Mouse (Mus musculus) embryonic facial prominence, embryonic 12.5 days (tissue): ENCODE measurements around the gene Cul4a. TPM values are rescaled to one million over a fixed set of nuclear protein-coding genes. Genes with fewer than 3 reads are reported as not detected.

Source experiments
- ATAC-seq: fragments of 200-750 bp; cut with Nextera tagmentation; 2 replicates; pipeline ENCODE4 v1.8.0; 2017; ENCODE audit not compliant: insufficient number of reproducible peaks, insufficient read depth, low FRiP score, low TSS enrichment
- H3K27ac ChIP-seq: fragments of 300-500 bp; sonication (generic); 2 replicates; pipeline ENCODE4 v1.5.1; 2016; ENCODE audit warnings: mild to moderate bottlenecking
- H3K27me3 ChIP-seq: fragments of 300-500 bp; sonication (generic); 2 replicates; pipeline ENCODE4 v1.6.1; 2016; ENCODE audit warnings: mild to moderate bottlenecking, moderate library complexity
- H3K36me3 ChIP-seq: fragments of 300-500 bp; sonication (generic); 2 replicates; pipeline ENCODE4 v1.6.1; 2016; ENCODE audit warnings: mild to moderate bottlenecking
- H3K4me1 ChIP-seq: fragments of 300-500 bp; sonication (generic); 2 replicates; pipeline ENCODE4 v1.6.1; 2016
- H3K4me2 ChIP-seq: fragments of 300-500 bp; sonication (generic); replicated peaks from 2 replicates; pipeline ENCODE4 v1.6.1; 2016; ENCODE audit warnings: mild to moderate bottlenecking, moderate library complexity
- H3K4me3 ChIP-seq: fragments of 300-500 bp; sonication (generic); 2 replicates; pipeline ENCODE4 v1.5.1; 2016; ENCODE audit warnings: mild to moderate bottlenecking
- H3K9ac ChIP-seq: fragments of 300-500 bp; sonication (generic); 2 replicates; pipeline ENCODE4 v1.6.1; 2016; ENCODE audit warnings: mild to moderate bottlenecking, moderate library complexity
- H3K9me3 ChIP-seq: fragments of 300-500 bp; sonication (generic); 2 replicates; pipeline ENCODE4 v1.6.1; 2016; ENCODE audit warnings: mild to moderate bottlenecking, moderate library complexity
- WGBS: fragments of 180-500 bp; shearing (Covaris S2); methylation state at CpG from one replicate; pipeline ENCODE4 v1.1.7; 2016; 5-methylcytosine and 5-hydroxymethylcytosine counted together
- polyA plus RNA-seq: library from polyadenylated mRNA; unstranded; fragments of >200 nt; fragmentation: Nextera tagmentation; extraction: Ambion mirVana; gene quantifications from 2 replicates; pipeline ENCODE4 v1.2.1, GENCODE M21; 2016

Gene Cul4a
- polyA plus RNA-seq, 1 experiment from 2014 or later = 109 TPM

- Histone ChIP-seq H3K4me2 (no peak overlapping the region), H3K9me3 (no peaks in the 10 kb centered on the region), H3K9ac (no peak overlapping the region), H3K4me3 (no peak overlapping the region), H3K27ac (no peak overlapping the region), H3K27me3 (no peaks in the 10 kb centered on the region), H3K36me3 (peaks cover 58% of the 10 kb centered on the region), H3K4me1 (no peaks in the 10 kb centered on the region)
- ATAC-seq = no peak
- 84% methylated on average over 2 of the region's 2 CpGs for WGBS
Observed at GRCm38 (mm10) chr8:13148476-13148875, 43.1 kb downstream of the Cul4a start.

- Histone ChIP-seq H3K27ac (no peak overlapping the region), H3K9ac (no peak overlapping the region), H3K27me3 (no peaks in the 10 kb centered on the region), H3K36me3 (peaks cover 52% of the 10 kb centered on the region), H3K4me3 (no peak overlapping the region), H3K9me3 (no peaks in the 10 kb centered on the region), H3K4me2 (no peak overlapping the region), H3K4me1 (no peaks in the 10 kb centered on the region)
- ATAC-seq = no peak
- WGBS = 90% methylated on average over 2 of the region's 2 CpGs
Observed at GRCm38 (mm10) chr8:13149287-13149686, 43.9 kb downstream of the Cul4a start.

GRCm38 (mm10) chr8:13149866-13150265, 44.4 kb downstream of the Cul4a start:
- no peak for ATAC-seq
- H3K4me2 ChIP-seq = no peak overlapping the region
- no peak overlapping the region for H3K27ac ChIP-seq
- 63% methylated on average over 5 of the region's 5 CpGs for WGBS
- H3K4me1 ChIP-seq = no peaks in the 10 kb centered on the region
- no peaks in the 10 kb centered on the region for H3K27me3 ChIP-seq
- H3K9me3 ChIP-seq = no peaks in the 10 kb centered on the region
- no peak overlapping the region for H3K9ac ChIP-seq
- H3K4me3 ChIP-seq = no peak overlapping the region
- H3K36me3 ChIP-seq = peaks cover 46% of the 10 kb centered on the region

GRCm38 (mm10) chr8:13150929-13151328, 45.5 kb downstream of the Cul4a start:
- no peak overlapping the region for H3K27ac ChIP-seq
- no peaks in the 10 kb centered on the region for H3K27me3 ChIP-seq
- H3K36me3 ChIP-seq = peaks cover 36% of the 10 kb centered on the region
- H3K4me3 ChIP-seq = no peak overlapping the region
- H3K9ac ChIP-seq = no peak overlapping the region
- H3K4me1 ChIP-seq = no peaks in the 10 kb centered on the region
- H3K9me3 ChIP-seq = no peaks in the 10 kb centered on the region
- no peak overlapping the region for H3K4me2 ChIP-seq
- ATAC-seq = no peak
- WGBS = 89% methylated on average over 2 of the region's 2 CpGs

GRCm38 (mm10) chr8:13154099-13154498, 48.7 kb downstream of the Cul4a start:
- Histone ChIP-seq H3K9ac (no peak overlapping the region), H3K4me1 (no peaks in the 10 kb centered on the region), H3K36me3 (peaks cover 8% of the 10 kb centered on the region), H3K27ac (no peak overlapping the region), H3K4me2 (no peak overlapping the region), H3K27me3 (no peaks in the 10 kb centered on the region), H3K4me3 (no peak overlapping the region), H3K9me3 (no peaks in the 10 kb centered on the region)
- no peak for ATAC-seq
- 81% methylated on average over 9 of the region's 9 CpGs for WGBS

GRCm38 (mm10) chr8:13155358-13155757, 49.9 kb downstream of the Cul4a start:
- no peak overlapping the region for H3K9ac ChIP-seq
- H3K4me1 ChIP-seq = peaks cover 6% of the 10 kb centered on the region
- H3K36me3 ChIP-seq = no peaks in the 10 kb centered on the region
- no peaks in the 10 kb centered on the region for H3K27me3 ChIP-seq
- H3K9me3 ChIP-seq = no peaks in the 10 kb centered on the region
- no peak overlapping the region for H3K27ac ChIP-seq
- H3K4me3 ChIP-seq = no peak overlapping the region
- no peak overlapping the region for H3K4me2 ChIP-seq
- no peak for ATAC-seq
- WGBS = 69% methylated on average over 9 of the region's 9 CpGs

- no peak overlapping the region for H3K4me2 ChIP-seq
- no peaks in the 10 kb centered on the region for H3K9me3 ChIP-seq
- H3K27me3 ChIP-seq = no peaks in the 10 kb centered on the region
- no peaks in the 10 kb centered on the region for H3K36me3 ChIP-seq
- no peak overlapping the region for H3K9ac ChIP-seq
- no peak overlapping the region for H3K27ac ChIP-seq
- no peak for ATAC-seq
- no peak overlapping the region for H3K4me3 ChIP-seq
- 77% methylated on average over 12 of the region's 12 CpGs for WGBS
- peaks cover 10% of the 10 kb centered on the region for H3K4me1 ChIP-seq
Observed at GRCm38 (mm10) chr8:13156327-13157097, 51.1 kb downstream of the Cul4a start.

- Histone ChIP-seq H3K27me3 (no peaks in the 10 kb centered on the region), H3K9ac (peak within 1 kb of the TSS; percentile 98), H3K36me3 (no peaks in the 10 kb centered on the region), H3K4me3 (peak within 1 kb of the TSS; percentile 100), H3K4me2 (peak within 1 kb of the TSS; percentile 81), H3K27ac (peak within 1 kb of the TSS; percentile 47), H3K4me1 (peaks cover 10% of the 10 kb centered on the region), H3K9me3 (no peaks in the 10 kb centered on the region)
- peak; percentile 88 for ATAC-seq
- WGBS = 2% methylated on average over 50 of the region's 50 CpGs
Observed at GRCm38 (mm10) chr8:13158718-13159376, 53.4 kb downstream of the Cul4a start, which contains the start of gene Lamp1. Lamp1 (plus strand) TSS chr8:13159161.

- 1% methylated on average over 48 of the region's 49 CpGs for WGBS
- peak; percentile 58 for ATAC-seq
- peak overlapping the region; percentile 47 for H3K27ac ChIP-seq
Observed at GRCm38 (mm10) chr8:13159377-13159881, 54.0 kb downstream of the Cul4a start.

GRCm38 (mm10) chr8:13160691-13161090, 55.3 kb downstream of the Cul4a start:
- Histone ChIP-seq H3K9me3 (no peaks in the 10 kb centered on the region), H3K36me3 (0 out of 2 replicates have a peak, but pooled peaks cover 3% of the 10 kb centered on the region), H3K4me2 (peak overlapping the region; percentile 81; the same call in 1 of the 2 replicates), H3K27me3 (no peaks in the 10 kb centered on the region), H3K4me1 (peaks cover 10% of the 10 kb centered on the region), H3K27ac (no peak overlapping the region), H3K4me3 (no peak overlapping the region), H3K9ac (no peak overlapping the region)
- 81% methylated on average over 3 of the region's 3 CpGs for WGBS
- ATAC-seq = no peak

More at GRCm38 (mm10) chr8:13159377-13159881, 54.0 kb downstream of the Cul4a start:
- H3K9ac ChIP-seq = peak overlapping the region; percentile 98
- H3K36me3 ChIP-seq = no peaks in the 10 kb centered on the region
- peak overlapping the region; percentile 100 for H3K4me3 ChIP-seq
- no peaks in the 10 kb centered on the region for H3K27me3 ChIP-seq
- no peaks in the 10 kb centered on the region for H3K9me3 ChIP-seq
- peak overlapping the region; percentile 81 for H3K4me2 ChIP-seq
- H3K4me1 ChIP-seq = peaks cover 10% of the 10 kb centered on the region

GRCm38 (mm10) chr8:13162098-13162497, 56.7 kb downstream of the Cul4a start:
- WGBS = 90% methylated on average over 6 of the region's 6 CpGs
- Histone ChIP-seq H3K27me3 (no peaks in the 10 kb centered on the region), H3K27ac (no peak overlapping the region), H3K9me3 (no peaks in the 10 kb centered on the region), H3K4me3 (no peak overlapping the region), H3K36me3 (peaks cover 6% of the 10 kb centered on the region; the same call in 1 of the 2 replicates), H3K9ac (no peak overlapping the region), H3K4me2 (no peak overlapping the region), H3K4me1 (peaks cover 10% of the 10 kb centered on the region)
- ATAC-seq = no peak

GRCm38 (mm10) chr8:13163563-13163962, 58.1 kb downstream of the Cul4a start:
- 93% methylated on average over 1 of the region's 1 CpGs for WGBS
- no peak for ATAC-seq

More at GRCm38 (mm10) chr8:13163563-13163962, 58.1 kb downstream of the Cul4a start:
- Histone ChIP-seq H3K36me3 (peaks cover 20% of the 10 kb centered on the region), H3K9me3 (no peaks in the 10 kb centered on the region), H3K27ac (no peak overlapping the region), H3K27me3 (no peaks in the 10 kb centered on the region), H3K4me2 (no peak overlapping the region), H3K9ac (no peak overlapping the region), H3K4me1 (peaks cover 10% of the 10 kb centered on the region), H3K4me3 (no peak overlapping the region)
